Comparison of ENCODE assay signal across 8 mouse cellular contexts in the genomic region with DNA sequence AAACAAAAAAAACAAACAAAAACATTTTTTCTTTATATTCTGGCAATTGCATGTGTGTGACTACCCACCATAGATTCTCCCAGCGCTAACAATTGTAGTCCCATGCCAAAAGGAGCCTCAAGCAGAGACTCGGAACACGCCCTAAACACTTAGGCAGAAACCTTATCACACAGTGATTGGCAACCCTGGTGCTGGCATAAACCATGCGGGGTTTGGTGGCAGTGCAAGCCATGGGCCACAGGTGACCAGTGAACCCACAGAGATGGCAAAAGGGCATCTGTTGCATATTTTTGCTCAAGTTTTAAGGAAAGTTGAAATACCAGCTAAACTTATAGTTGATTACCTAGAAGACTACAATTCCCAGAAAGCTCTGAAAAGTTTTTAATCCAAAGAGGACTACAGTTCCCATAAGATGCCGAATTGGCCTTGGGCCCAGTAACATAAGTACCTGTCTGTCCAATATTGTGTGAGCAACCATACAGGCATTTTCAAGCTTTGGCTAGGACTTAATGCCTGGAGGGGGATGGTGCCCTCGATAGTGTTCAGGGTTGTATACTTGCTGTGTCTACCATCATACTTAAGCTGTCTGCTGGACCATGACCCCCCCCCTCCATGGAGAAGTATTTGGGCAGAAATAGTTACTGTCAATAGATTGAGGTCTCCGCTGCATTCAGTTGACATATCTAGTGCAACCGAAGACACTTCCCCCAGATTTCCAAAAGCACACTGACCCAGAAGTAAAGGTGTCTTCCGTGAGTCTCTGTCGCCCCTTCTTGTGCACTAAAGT. TPM values are rescaled to one million over a fixed set of nuclear protein-coding genes. Genes with fewer than 3 reads are reported as not detected.
DNase-seq lines count a peak whose midpoint lies in the region; ATAC-seq and TF ChIP-seq lines count a peak whose summit lies in the region.

No protein-coding gene starts in this region.

- TF ChIP-seq POLR2A in cerebellum, adult 2 months (IDR thresholded peaks at IDR 0.05; ENCODE audit: borderline replicate concordance, insufficient read depth, low read length) = no peak

- WGBS in cerebellum, adult 2 months = 3% methylated on average over 10 of the region's 10 CpGs
- 14% methylated on average over 10 of the region's 10 CpGs for WGBS in forebrain, postnatal 0 days
- 12% methylated on average over 10 of the region's 10 CpGs for WGBS in liver, postnatal 0 days (ENCODE audit: insufficient replicate concordance)

- no peak for ATAC-seq in erythroblast, adult 5-6 weeks (replicated peaks; ENCODE audit: low FRiP score, poor library complexity, severe bottlenecking)
- ATAC-seq in forebrain, postnatal 0 days = no peak
- ATAC-seq in liver, postnatal 0 days = no peak

- peak overlapping the region; percentile 83 for H3K9ac ChIP-seq in forebrain, postnatal 0 days
- peak overlapping the region; percentile 87 for H3K9ac ChIP-seq in liver, postnatal 0 days (replicated peaks)

- H3K36me3 ChIP-seq in erythroblast, embryonic 14.5 days (ENCODE audit: control insufficient read depth) = peaks cover 4% of the 10 kb centered on the region
- peaks cover 17% of the 10 kb centered on the region for H3K36me3 ChIP-seq in forebrain, postnatal 0 days (ENCODE audit: insufficient read depth)
- peaks cover under 1% of the 10 kb centered on the region; the same call in 1 of the 2 replicates for H3K36me3 ChIP-seq in liver, postnatal 0 days (replicated peaks; ENCODE audit: insufficient read depth, low read length)

- peaks cover 2% of the 10 kb centered on the region; the same call in 1 of the 2 replicates for H3K27me3 ChIP-seq in erythroblast, embryonic 14.5 days (ENCODE audit: control insufficient read depth)
- H3K27me3 ChIP-seq in cerebellum, adult 2 months (ENCODE audit: control insufficient read depth, insufficient read depth, low read length) = no peaks in the 10 kb centered on the region
- no peaks in the 10 kb centered on the region for H3K27me3 ChIP-seq in forebrain, postnatal 0 days (ENCODE audit: insufficient read depth, low read length)
- no peaks in the 10 kb centered on the region for H3K27me3 ChIP-seq in liver, postnatal 0 days (ENCODE audit: insufficient read depth, low read length)

- H3K4me3 ChIP-seq in erythroblast, embryonic 14.5 days (replicated peaks) = peak overlapping the region; percentile 73
- H3K4me3 ChIP-seq in cerebellum, adult 2 months (replicated peaks; ENCODE audit: insufficient read depth, low read depth, low read length) = peak overlapping the region; percentile 97
- H3K4me3 ChIP-seq in forebrain, postnatal 0 days (ENCODE audit: low read depth, low read length) = peak overlapping the region; percentile 95
- peak overlapping the region; percentile 90 for H3K4me3 ChIP-seq in liver, postnatal 0 days (ENCODE audit: low read depth, low read length)

- peak overlapping the region; percentile 97 for H3K27ac ChIP-seq in cerebellum, adult 2 months (ENCODE audit: insufficient read depth, low read length)
- peak overlapping the region; percentile 91 for H3K27ac ChIP-seq in forebrain, postnatal 0 days (ENCODE audit: low read depth, low read length)
- peak overlapping the region; percentile 94 for H3K27ac ChIP-seq in liver, postnatal 0 days (ENCODE audit: low read depth)

- peak in 1 of 2 experiments; percentile 52 for DNase-seq in cerebellum, adult 2 months
- DNase-seq in forebrain, postnatal 0 days = peak; percentile 63
- peak; percentile 59 for DNase-seq in kidney, adult 9 months
- no peak for DNase-seq in liver, postnatal 0 days
- peak; percentile 46 for DNase-seq in retina, postnatal 1 day
- DNase-seq in thymus, postnatal 4 days = no peak

- no peak for TF ChIP-seq EP300 in liver, postnatal 0 days (IDR thresholded peaks at IDR 0.05; ENCODE audit: low read depth)

- H3K9me3 ChIP-seq in erythroblast, embryonic 14.5 days (ENCODE audit: control insufficient read depth, low read length) = no peaks in the 10 kb centered on the region
- no peaks in the 10 kb centered on the region for H3K9me3 ChIP-seq in forebrain, postnatal 0 days (ENCODE audit: low read length)
- H3K9me3 ChIP-seq in liver, postnatal 0 days (ENCODE audit: low read length) = no peaks in the 10 kb centered on the region

- H3K4me1 ChIP-seq in erythroblast, embryonic 14.5 days (ENCODE audit: control insufficient read depth) = peaks cover 68% of the 10 kb centered on the region
- peaks cover 4% of the 10 kb centered on the region; the same call in 1 of the 2 replicates for H3K4me1 ChIP-seq in cerebellum, adult 2 months (ENCODE audit: control insufficient read depth, insufficient read depth, low read length)
- peaks cover 10% of the 10 kb centered on the region; the same call in 1 of the 2 replicates for H3K4me1 ChIP-seq in forebrain, postnatal 0 days (ENCODE audit: insufficient read depth)
- H3K4me1 ChIP-seq in liver, postnatal 0 days (ENCODE audit: insufficient read depth) = peaks cover 28% of the 10 kb centered on the region

- no peak for TF ChIP-seq CTCF in cerebellum, adult 2 months (IDR thresholded peaks at IDR 0.05; ENCODE audit: borderline replicate concordance, insufficient read depth, low read depth, low read length)
- TF ChIP-seq CTCF in forebrain, postnatal 0 days (IDR thresholded peaks at IDR 0.05; ENCODE audit: low read depth) = no peak
- no peak for TF ChIP-seq CTCF in liver, postnatal 0 days (IDR thresholded peaks at IDR 0.05; ENCODE audit: low read depth)

- H3K4me2 ChIP-seq in forebrain, postnatal 0 days (ENCODE audit: low read depth) = peak overlapping the region; percentile 89
- peak overlapping the region; percentile 97 for H3K4me2 ChIP-seq in liver, postnatal 0 days (ENCODE audit: low read depth, low read length)

RNA-seq across cellular contexts. Expression of a gene that starts 0.5 kb away (rescaled TPM):
- polyA plus RNA-seq in erythroblast, embryonic 14.5 days (2012) = 0.13 and 0.17 TPM in 2 replicates
- 3.6 TPM in 1 of 2 replicates, not detected in the other for total RNA-seq in erythroblast, adult 5-6 weeks (2015; ENCODE audit: low replicate concordance)
- 0.98 TPM in 1 of 2 replicates, not detected in the other for total RNA-seq in erythroblast, adult 5-6 weeks (2017; ENCODE audit: low replicate concordance)
- polyA plus RNA-seq in cerebellum, adult 2 months (2012; rRNA removed) = 2.3 and 2.9 TPM in 2 replicates
- 2.6 and 6.1 TPM in 2 replicates for total RNA-seq in forebrain, postnatal 0 days (2014; rRNA removed)
- polyA plus RNA-seq in forebrain, postnatal 0 days (2015; fragmentation: Nextera tagmentation; extraction: Ambion mirVana) = 3.0 and 3.5 TPM in 2 replicates
- polyA plus RNA-seq in liver, postnatal 0 days (2015; fragmentation: Nextera tagmentation; extraction: Ambion mirVana) = 35.7 and 37.3 TPM in 2 replicates

RNA-seq across cellular contexts. Expression of a gene that starts 0.7 kb away (rescaled TPM):
- polyA plus RNA-seq in erythroblast, embryonic 14.5 days (2012) = 6.2 and 6.4 TPM in 2 replicates
- total RNA-seq in erythroblast, adult 5-6 weeks (2015; ENCODE audit: low replicate concordance) = 18.8 and 19.9 TPM in 2 replicates
- 18.8 and 22.0 TPM in 2 replicates for total RNA-seq in erythroblast, adult 5-6 weeks (2017; ENCODE audit: low replicate concordance)
- 174 and 182 TPM in 2 replicates for polyA plus RNA-seq in cerebellum, adult 2 months (2012; rRNA removed)
- 293 and 302 TPM in 2 replicates for total RNA-seq in forebrain, postnatal 0 days (2014; rRNA removed)
- polyA plus RNA-seq in forebrain, postnatal 0 days (2015; fragmentation: Nextera tagmentation; extraction: Ambion mirVana) = 45.5 and 61.8 TPM in 2 replicates
- polyA plus RNA-seq in liver, postnatal 0 days (2015; fragmentation: Nextera tagmentation; extraction: Ambion mirVana) = 11.1 TPM in 2 replicates

RNA-seq across cellular contexts. Expression of a gene that starts 15.7 kb away (rescaled TPM):
- polyA plus RNA-seq in erythroblast, embryonic 14.5 days (2012) = not detected in 2 replicates
- 1.5 TPM in 1 of 2 replicates, not detected in the other for total RNA-seq in erythroblast, adult 5-6 weeks (2015; ENCODE audit: low replicate concordance)
- total RNA-seq in erythroblast, adult 5-6 weeks (2017; ENCODE audit: low replicate concordance) = not detected in 2 replicates
- polyA plus RNA-seq in cerebellum, adult 2 months (2012; rRNA removed) = 0.08 and 0.10 TPM in 2 replicates
- not detected in 2 replicates for total RNA-seq in forebrain, postnatal 0 days (2014; rRNA removed)
- polyA plus RNA-seq in forebrain, postnatal 0 days (2015; fragmentation: Nextera tagmentation; extraction: Ambion mirVana) = not detected in 2 replicates
- polyA plus RNA-seq in liver, postnatal 0 days (2015; fragmentation: Nextera tagmentation; extraction: Ambion mirVana) = 0.25 TPM in 1 of 2 replicates, not detected in the other

RNA-seq across cellular contexts. Expression of a gene that starts 16.7 kb away (rescaled TPM):
- not detected in 2 replicates for polyA plus RNA-seq in erythroblast, embryonic 14.5 days (2012)
- total RNA-seq in erythroblast, adult 5-6 weeks (2015; ENCODE audit: low replicate concordance) = not detected in 2 replicates
- total RNA-seq in erythroblast, adult 5-6 weeks (2017; ENCODE audit: low replicate concordance) = not detected in 2 replicates
- 0.05 TPM in 1 of 2 replicates, not detected in the other for polyA plus RNA-seq in cerebellum, adult 2 months (2012; rRNA removed)
- not detected in 2 replicates for total RNA-seq in forebrain, postnatal 0 days (2014; rRNA removed)
- 0.06 TPM in 1 of 2 replicates, not detected in the other for polyA plus RNA-seq in forebrain, postnatal 0 days (2015; fragmentation: Nextera tagmentation; extraction: Ambion mirVana)
- polyA plus RNA-seq in liver, postnatal 0 days (2015; fragmentation: Nextera tagmentation; extraction: Ambion mirVana) = 3.5 and 3.6 TPM in 2 replicates

RNA-seq across cellular contexts. Expression of a gene that starts 18.3 kb away (rescaled TPM):
- polyA plus RNA-seq in erythroblast, embryonic 14.5 days (2012) = 0.24 and 0.25 TPM in 2 replicates
- 0.38 and 0.42 TPM in 2 replicates for total RNA-seq in erythroblast, adult 5-6 weeks (2015; ENCODE audit: low replicate concordance)
- total RNA-seq in erythroblast, adult 5-6 weeks (2017; ENCODE audit: low replicate concordance) = 0.98 TPM in 1 of 2 replicates, not detected in the other
- polyA plus RNA-seq in cerebellum, adult 2 months (2012; rRNA removed) = 8.2 and 8.3 TPM in 2 replicates
- total RNA-seq in forebrain, postnatal 0 days (2014; rRNA removed) = 25.2 and 32.6 TPM in 2 replicates
- polyA plus RNA-seq in forebrain, postnatal 0 days (2015; fragmentation: Nextera tagmentation; extraction: Ambion mirVana) = 5.3 and 7.7 TPM in 2 replicates
- 0.33 and 0.46 TPM in 2 replicates for polyA plus RNA-seq in liver, postnatal 0 days (2015; fragmentation: Nextera tagmentation; extraction: Ambion mirVana)

Comparison
In these comparisons a context has a peak if more than half of its experiments do, and no peak if none do; other contexts are left out.
1. DNase-seq: peak in forebrain, postnatal 0 days (single experiment), kidney, adult 9 months (single experiment) and retina, postnatal 1 day (single experiment); none in liver, postnatal 0 days (single experiment) and thymus, postnatal 4 days (single experiment).
2. Peak in every context shown above with its lines, with median percentiles within 50 percentile points of each other: H3K4me3 ChIP-seq and H3K27ac ChIP-seq.